Mouse (Mus musculus) liver, embryonic 13.5 days (tissue): ENCODE data around the gene Iqschfp. TPM values are rescaled to one million over a fixed set of nuclear protein-coding genes. Genes with fewer than 3 reads are reported as not detected.

Source experiments
- ATAC-seq: fragments of 200-750 bp; cut with Nextera tagmentation; 2 replicates; pipeline ENCODE4 v1.8.0; 2017; ENCODE audit warnings: low read depth, mild to moderate bottlenecking, moderate number of reproducible peaks, moderate library complexity
- DNase-seq: peaks from one replicate; pipeline ENCODE4 v3.0.0; 2022
- H3K27ac ChIP-seq: fragments of 300-500 bp; sonication (generic); 2 replicates; pipeline ENCODE4 v1.5.1; 2015; ENCODE audit warnings: moderate library complexity, mild to moderate bottlenecking, inconsistent platforms
- H3K27me3 ChIP-seq: fragments of 300-500 bp; sonication (generic); 2 replicates; pipeline ENCODE4 v1.6.1; 2015; ENCODE audit warnings: mild to moderate bottlenecking, inconsistent platforms
- H3K36me3 ChIP-seq: fragments of 300-500 bp; sonication (generic); 2 replicates; pipeline ENCODE4 v1.6.1; 2015; ENCODE audit warnings: mild to moderate bottlenecking, inconsistent platforms
- H3K4me1 ChIP-seq: fragments of 300-500 bp; sonication (generic); replicated peaks from 2 replicates; pipeline ENCODE4 v1.6.1; 2015; ENCODE audit warnings: inconsistent platforms
- H3K4me2 ChIP-seq: fragments of 300-500 bp; sonication (generic); 2 replicates; pipeline ENCODE4 v1.6.1; 2015; ENCODE audit warnings: inconsistent platforms, mild to moderate bottlenecking, moderate library complexity
- H3K4me3 ChIP-seq: fragments of 300-500 bp; sonication (generic); replicated peaks from 2 replicates; pipeline ENCODE4 v1.5.1; 2015; ENCODE audit warnings: mild to moderate bottlenecking, inconsistent platforms
- H3K9ac ChIP-seq: fragments of 300-500 bp; sonication (generic); 2 replicates; pipeline ENCODE4 v1.6.1; 2015; ENCODE audit warnings: mild to moderate bottlenecking, inconsistent platforms
- H3K9me3 ChIP-seq: fragments of 300-500 bp; sonication (generic); replicated peaks from 2 replicates; pipeline ENCODE4 v1.6.1; 2016; ENCODE audit warnings: inconsistent platforms
- whole genome bisulfite sequencing: fragments of 180-500 bp; shearing (Covaris S2); methylation state at CpG from one replicate; pipeline ENCODE4 v1.1.7; 2015; ENCODE audit not compliant: insufficient replicate concordance; 5-methylcytosine and 5-hydroxymethylcytosine counted together
- polyA plus RNA-seq: library from polyadenylated mRNA; unstranded; fragments of >200 nt; fragmentation: Nextera tagmentation; extraction: Ambion mirVana; gene quantifications from 2 replicates; pipeline ENCODE4 v1.2.1, GENCODE M21; 2015

Gene Iqschfp
- polyA plus RNA-seq, 1 experiment from 2014 or later: not detected

GRCm38 (mm10) chr3:68583031-68583693 lies 691.1 kb downstream of the Iqschfp start:
- WGBS: 51% methylated on average over 14 of the region's 14 CpGs
- no peak for ATAC-seq

GRCm38 (mm10) chr3:68583771-68584511 lies 691.9 kb downstream of the Iqschfp start:
- WGBS: 66% methylated on average over 14 of the region's 14 CpGs
- no peaks in the 10 kb centered on the region for H3K9me3 ChIP-seq
- no peaks in the 10 kb centered on the region for H3K36me3 ChIP-seq
- H3K27me3 ChIP-seq: no peaks in the 10 kb centered on the region
- no peak overlapping the region for H3K27ac ChIP-seq
- H3K4me3 ChIP-seq: no peak overlapping the region
- DNase-seq (no peak), ATAC-seq (no peak)
- H3K4me1 ChIP-seq: 0 out of 2 replicates have a peak, but pooled peaks cover 3% of the 10 kb centered on the region
- no peak overlapping the region for H3K9ac ChIP-seq
- no peak overlapping the region for H3K4me2 ChIP-seq

More at GRCm38 (mm10) chr3:68583031-68583693, 691.1 kb downstream of the Iqschfp start:
- 0 out of 2 replicates have a peak, but pooled peaks cover 3% of the 10 kb centered on the region for H3K4me1 ChIP-seq
- no peaks in the 10 kb centered on the region for H3K9me3 ChIP-seq
- H3K27me3 ChIP-seq: no peaks in the 10 kb centered on the region
- H3K4me3 ChIP-seq: no peak overlapping the region
- H3K4me2 ChIP-seq: no peak overlapping the region
- no peak for DNase-seq
- H3K9ac ChIP-seq: no peak overlapping the region
- no peaks in the 10 kb centered on the region for H3K36me3 ChIP-seq
- H3K27ac ChIP-seq: no peak overlapping the region

DNA sequence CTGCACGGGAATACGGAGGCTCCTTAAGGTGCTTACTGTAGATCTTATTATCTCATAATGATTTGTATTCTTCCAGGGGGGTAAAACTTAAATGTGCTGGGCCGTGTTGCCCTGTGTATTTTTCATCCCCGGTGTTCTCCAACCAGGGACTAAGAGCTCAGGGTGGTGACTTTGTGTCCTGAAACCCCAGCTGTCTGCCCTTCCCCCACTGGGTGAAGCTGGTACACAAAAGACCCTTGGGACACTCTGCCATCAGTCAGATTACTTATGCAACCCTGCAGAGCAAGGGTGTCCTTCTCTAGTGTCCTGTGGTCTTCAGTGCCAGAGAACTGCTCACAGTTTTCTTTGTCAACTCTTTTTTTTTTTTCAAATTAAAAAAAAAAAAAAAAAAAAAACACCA lies 693.2 kb downstream of the Iqschfp start:
- Histone ChIP-seq H3K4me3 (no peak overlapping the region), H3K4me2 (no peak overlapping the region), H3K9me3 (no peaks in the 10 kb centered on the region), H3K27ac (no peak overlapping the region), H3K4me1 (0 out of 2 replicates have a peak, but pooled peaks cover 3% of the 10 kb centered on the region), H3K27me3 (no peaks in the 10 kb centered on the region), H3K9ac (no peak overlapping the region), H3K36me3 (no peaks in the 10 kb centered on the region)
- no peak for DNase-seq
- no peak for ATAC-seq
- 77% methylated on average over 4 of the region's 4 CpGs for WGBS

DNA sequence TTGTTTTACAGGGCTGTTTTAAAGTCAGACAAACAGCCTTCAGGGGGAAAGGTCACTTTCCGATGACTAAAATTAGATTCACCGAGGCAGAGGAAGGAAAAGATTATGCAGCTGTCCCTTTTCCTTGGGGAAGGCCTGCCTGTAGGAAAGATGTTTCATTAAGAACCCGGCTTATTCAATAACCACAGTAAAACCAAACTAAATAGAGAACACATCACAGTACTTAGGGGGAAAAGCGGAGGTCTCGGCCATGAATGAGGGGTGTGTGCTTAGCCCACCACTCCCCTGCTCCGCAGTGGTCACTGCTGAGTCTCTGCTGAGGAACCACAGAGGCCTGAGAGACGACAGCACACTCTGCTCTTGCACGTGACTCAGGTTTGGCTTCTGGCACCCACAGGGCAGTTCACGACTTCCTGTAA lies 694.6 kb downstream of the Iqschfp start:
- ATAC-seq (no peak), DNase-seq (no peak)
- H3K27ac ChIP-seq: no peak overlapping the region
- H3K9ac ChIP-seq: no peak overlapping the region
- WGBS: 37% methylated on average over 9 of the region's 9 CpGs
- no peaks in the 10 kb centered on the region for H3K27me3 ChIP-seq
- no peaks in the 10 kb centered on the region for H3K9me3 ChIP-seq
- H3K36me3 ChIP-seq: no peaks in the 10 kb centered on the region
- no peak overlapping the region for H3K4me2 ChIP-seq
- no peak overlapping the region for H3K4me3 ChIP-seq
- H3K4me1 ChIP-seq: 0 out of 2 replicates have a peak, but pooled peaks cover 3% of the 10 kb centered on the region

DNA sequence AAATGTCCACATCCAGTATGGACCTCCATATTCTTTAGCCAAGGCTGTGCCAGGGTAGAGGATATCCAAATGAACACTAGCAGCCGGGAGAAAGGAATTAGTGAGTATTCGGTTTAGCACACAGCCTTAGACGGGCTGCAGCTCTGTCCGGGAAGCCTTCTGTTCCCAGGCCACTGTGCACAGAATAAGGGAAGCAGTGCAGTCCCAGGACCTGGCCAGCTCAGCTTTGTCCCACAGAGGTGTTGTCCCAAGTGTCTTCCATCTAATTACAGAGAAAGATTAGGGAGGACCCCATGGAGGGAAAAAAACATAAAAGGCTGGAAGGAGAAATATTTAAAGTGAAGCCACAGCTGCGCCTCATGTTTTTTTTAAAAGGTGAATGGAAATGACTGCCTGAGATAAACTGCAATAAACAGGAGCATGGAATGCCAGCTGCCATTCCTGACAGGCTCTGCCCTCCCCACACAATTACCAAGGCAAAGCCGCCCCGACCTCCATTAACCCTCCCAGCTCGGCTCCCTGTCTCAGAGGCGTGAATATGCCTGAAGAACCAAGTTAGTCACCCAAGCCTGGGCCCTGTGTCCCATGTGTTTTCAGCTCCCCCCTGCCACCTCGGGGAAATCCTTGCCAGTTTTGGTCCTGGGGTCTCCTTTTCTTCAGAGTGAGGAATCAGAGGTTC lies 695.7 kb downstream of the Iqschfp start:
- H3K4me2 ChIP-seq: no peak overlapping the region
- no peaks in the 10 kb centered on the region for H3K27me3 ChIP-seq
- no peak for ATAC-seq
- no peaks in the 10 kb centered on the region for H3K36me3 ChIP-seq
- H3K4me1 ChIP-seq: peaks cover 5% of the 10 kb centered on the region; the same call in 1 of the 2 replicates
- no peak for DNase-seq
- no peak overlapping the region for H3K9ac ChIP-seq
- H3K4me3 ChIP-seq: no peak overlapping the region
- no peaks in the 10 kb centered on the region for H3K9me3 ChIP-seq
- 62% methylated on average over 10 of the region's 10 CpGs for WGBS
- no peak overlapping the region for H3K27ac ChIP-seq

- no peaks in the 10 kb centered on the region for H3K27me3 ChIP-seq
- no peak overlapping the region for H3K4me2 ChIP-seq
- peaks cover 5% of the 10 kb centered on the region; the same call in 1 of the 2 replicates for H3K4me1 ChIP-seq
- no peaks in the 10 kb centered on the region for H3K36me3 ChIP-seq
- no peak overlapping the region for H3K27ac ChIP-seq
- ATAC-seq: no peak
- 61% methylated on average over 9 of the region's 9 CpGs for WGBS
- no peak overlapping the region for H3K9ac ChIP-seq
- no peaks in the 10 kb centered on the region for H3K9me3 ChIP-seq
- H3K4me3 ChIP-seq: no peak overlapping the region
- DNase-seq: no peak
Measured at GRCm38 (mm10) chr3:68589220-68589840, 697.3 kb downstream of the Iqschfp start.

GRCm38 (mm10) chr3:68590436-68590835 lies 698.4 kb downstream of the Iqschfp start:
- DNase-seq (no peak), ATAC-seq (no peak)
- Histone ChIP-seq H3K27me3 (no peaks in the 10 kb centered on the region), H3K27ac (no peak overlapping the region), H3K4me2 (no peak overlapping the region), H3K9me3 (no peaks in the 10 kb centered on the region), H3K4me1 (peaks cover 5% of the 10 kb centered on the region; the same call in 1 of the 2 replicates), H3K9ac (no peak overlapping the region), H3K4me3 (no peak overlapping the region), H3K36me3 (no peaks in the 10 kb centered on the region)
- 77% methylated on average over 8 of the region's 8 CpGs for WGBS

DNA sequence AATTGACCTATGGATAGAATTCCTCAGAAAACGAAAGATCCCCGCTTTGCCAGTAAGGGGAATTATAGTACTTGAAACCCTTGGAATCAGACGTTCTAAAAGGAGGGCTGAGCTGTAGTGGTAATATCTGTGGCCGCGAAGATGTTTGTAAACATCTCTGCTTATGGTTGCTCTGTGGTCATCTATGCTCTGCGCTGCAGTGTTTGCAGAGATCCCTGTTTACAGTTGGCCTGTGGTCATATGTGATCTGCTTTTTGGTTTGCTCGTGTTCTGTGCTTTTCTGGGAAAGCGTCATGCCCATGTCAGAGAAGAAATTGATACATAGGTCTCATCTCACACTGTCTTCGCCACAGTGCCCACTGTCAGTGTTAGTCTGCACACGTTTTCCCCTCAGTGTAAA lies 700.5 kb downstream of the Iqschfp start:
- WGBS: 63% methylated on average over 10 of the region's 10 CpGs
- no peaks in the 10 kb centered on the region for H3K27me3 ChIP-seq
- H3K4me1 ChIP-seq: peaks cover 5% of the 10 kb centered on the region; the same call in 1 of the 2 replicates
- no peaks in the 10 kb centered on the region for H3K9me3 ChIP-seq
- no peak overlapping the region for H3K4me3 ChIP-seq
- no peak overlapping the region for H3K4me2 ChIP-seq
- DNase-seq (no peak), ATAC-seq (no peak)
- no peak overlapping the region for H3K27ac ChIP-seq
- H3K36me3 ChIP-seq: no peaks in the 10 kb centered on the region
- no peak overlapping the region for H3K9ac ChIP-seq

DNA sequence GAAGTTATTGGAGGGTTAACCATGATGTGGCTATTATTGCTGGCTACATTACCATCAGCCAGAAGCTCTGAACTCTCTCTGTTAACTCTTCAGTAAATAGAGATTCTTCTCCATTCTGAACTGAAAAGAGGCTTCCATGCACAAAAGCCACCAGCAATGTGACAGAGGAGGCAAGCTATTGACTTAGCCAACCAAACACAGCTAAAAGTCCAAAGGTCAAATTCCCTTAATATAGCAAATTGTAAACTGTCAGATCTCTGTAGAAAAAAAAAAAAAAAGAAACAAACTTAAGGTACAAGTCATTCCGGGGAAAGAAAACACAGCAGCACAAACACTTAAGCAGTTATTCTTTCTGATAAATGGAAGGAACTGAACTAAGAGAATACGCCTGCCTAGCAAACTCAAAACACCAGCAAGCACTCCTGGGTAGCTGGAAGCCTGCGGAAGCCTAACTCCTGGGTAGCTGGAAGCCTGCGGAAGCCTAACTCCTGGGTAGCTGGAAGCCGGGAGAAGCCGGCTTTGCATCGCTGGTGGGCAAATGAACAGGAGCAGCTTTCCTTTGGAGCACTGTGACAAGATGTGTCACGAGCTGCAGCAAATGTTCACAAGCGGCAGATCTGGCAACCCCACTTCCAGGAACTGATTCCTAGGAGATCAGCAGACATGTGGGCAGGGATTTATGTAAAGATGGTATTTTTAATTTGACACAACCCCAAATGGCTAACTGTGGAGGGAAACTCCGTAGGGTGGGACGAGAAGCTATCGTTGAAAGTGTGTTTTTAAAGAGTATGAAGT lies 701.2 kb downstream of the Iqschfp start:
- Histone ChIP-seq H3K36me3 (no peaks in the 10 kb centered on the region), H3K27ac (peak overlapping the region; percentile 45; the same call in 1 of the 2 replicates), H3K4me3 (no peak overlapping the region), H3K9me3 (no peaks in the 10 kb centered on the region), H3K4me1 (peaks cover 5% of the 10 kb centered on the region; the same call in 1 of the 2 replicates), H3K27me3 (no peaks in the 10 kb centered on the region), H3K4me2 (0 out of 2 replicates have a peak overlapping the region, but pooled peaks have one; percentile 15), H3K9ac (no peak overlapping the region)
- no peak for DNase-seq
- WGBS: 70% methylated on average over 12 of the region's 12 CpGs
- 0 out of 2 replicates have a peak, but pooled peaks have one; percentile 18 for ATAC-seq

GRCm38 (mm10) chr3:68595316-68595925 lies 703.4 kb downstream of the Iqschfp start:
- Histone ChIP-seq H3K36me3 (no peaks in the 10 kb centered on the region), H3K27me3 (no peaks in the 10 kb centered on the region), H3K4me2 (no peak overlapping the region), H3K4me1 (peaks cover 5% of the 10 kb centered on the region; the same call in 1 of the 2 replicates), H3K27ac (no peak overlapping the region), H3K9ac (no peak overlapping the region), H3K4me3 (no peak overlapping the region), H3K9me3 (no peaks in the 10 kb centered on the region)
- DNase-seq (no peak), ATAC-seq (no peak)
- WGBS: 67% methylated on average over 10 of the region's 10 CpGs
